Mouse (Mus musculus) gastrocnemius, postnatal 10 days (tissue): ENCODE results near the gene Armcx6. TPM values are rescaled to one million over a fixed set of nuclear protein-coding genes. Genes with fewer than 3 reads are reported as not detected.

Experiments used
- microRNA-seq, 2 experiments: library from miRNA; unstranded; fragments of <30 nt; microRNA quantifications; one replicate each; pipeline ENCODE4 v1.2.0; 2021
- total RNA-seq, 2 experiments: library from RNA; stranded (reverse); gene quantifications; 2 replicates each; pipeline ENCODE4 v1.2.3; 2021

Gene Armcx6
- total RNA-seq, 2 experiments from 2014 or later: 11.2 to 12.7 TPM

Small RNA genes lying within 50 kb of the gene (microRNA-seq; reads per million reads assigned to microRNA genes)
- 0.50 to 0.95 reads per million in 2 experiments for gene Mir7093

Other genes with a start within 250 kb of the Armcx6 start
- 10 to 100 TPM; 16.1 to 19.7 TPM for gene Timm8a1, start 209.6 kb downstream of the Armcx6 start, total RNA-seq
- gene Btk, start 167.8 kb downstream of the Armcx6 start, total RNA-seq: 1 to 10 TPM in 1 of 2 experiments, under 1 TPM in 1; 0.78 to 1.3 TPM
- gene Rpl36a, start 165.8 kb downstream of the Armcx6 start, total RNA-seq: 100 to 1,000 TPM; 251 to 261 TPM
- 1 to 10 TPM; 2.0 to 2.5 TPM for gene Gla, start 150.3 kb downstream of the Armcx6 start, total RNA-seq
- 10 to 100 TPM; 59.1 to 65.2 TPM for gene Hnrnph2, start 150.2 kb downstream of the Armcx6 start, total RNA-seq
- 10 to 100 TPM; 25.4 to 29.8 TPM for gene Armcx4, start 64.9 kb downstream of the Armcx6 start, total RNA-seq
- gene Armcx1, start 33.5 kb downstream of the Armcx6 start, total RNA-seq: 10 to 100 TPM in 1 of 2 experiments, 1 to 10 TPM in 1; 9.4 to 12.7 TPM
- gene Armcx3, start 5.2 kb upstream of the Armcx6 start, total RNA-seq: 10 to 100 TPM; 49.8 to 54.3 TPM
- gene Armcx2, start 57.8 kb upstream of the Armcx6 start, total RNA-seq: 10 to 100 TPM; 30.9 to 42.7 TPM
- gene Nxf2, start 213.3 kb upstream of the Armcx6 start, total RNA-seq: under 1 TPM; 0.14 TPM